Mouse (Mus musculus) limb, embryonic 11.5 days (tissue): ENCODE results near the gene Dbx1. TPM values are rescaled to one million over a fixed set of nuclear protein-coding genes. Genes with fewer than 3 reads are reported as not detected.
A peak's percentile ranks its signal among the peaks of the same experiment; 100 is the strongest.

Experiments used
- ATAC-seq: fragments of 200-750 bp; cut with Nextera tagmentation; 2 replicates; pipeline ENCODE4 v1.8.0; 2017; ENCODE audit warnings: low read depth; ENCODE audit not compliant: insufficient number of reproducible peaks, low FRiP score, low TSS enrichment
- DNase-seq: peaks from one replicate; pipeline ENCODE4 v3.0.0-alpha.2; 2015; ENCODE audit warnings: low spot score
- H3K27ac ChIP-seq: fragments of 300-500 bp; sonication (generic); replicated peaks from 2 replicates; pipeline ENCODE4 v1.5.1; 2014; ENCODE audit warnings: low read depth, mild to moderate bottlenecking, low read length
- H3K27me3 ChIP-seq: fragments of 300-500 bp; sonication (generic); 2 replicates; pipeline ENCODE4 v1.6.1; 2014; ENCODE audit warnings: mild to moderate bottlenecking, low read length, mixed read lengths; ENCODE audit not compliant: control insufficient read depth, insufficient read depth
- H3K36me3 ChIP-seq: fragments of 300-500 bp; sonication (generic); 2 replicates; pipeline ENCODE4 v1.6.1; 2014; ENCODE audit warnings: mild to moderate bottlenecking, low read length, moderate library complexity, mixed read lengths; ENCODE audit not compliant: control insufficient read depth, insufficient read depth
- H3K4me1 ChIP-seq: fragments of 300-500 bp; sonication (generic); 2 replicates; pipeline ENCODE4 v1.6.1; 2014; ENCODE audit warnings: low read length, mixed read lengths; ENCODE audit not compliant: control insufficient read depth, insufficient read depth
- H3K4me2 ChIP-seq: fragments of 300-500 bp; sonication (generic); 2 replicates; pipeline ENCODE4 v1.6.1; 2014; ENCODE audit warnings: low read depth, mild to moderate bottlenecking, moderate library complexity; ENCODE audit not compliant: severe bottlenecking
- H3K4me3 ChIP-seq: fragments of 300-500 bp; sonication (generic); 2 replicates; pipeline ENCODE4 v1.5.1; 2014; ENCODE audit warnings: low read depth, low read length
- H3K9ac ChIP-seq: fragments of 300-500 bp; sonication (generic); 2 replicates; pipeline ENCODE4 v1.6.1; 2014; ENCODE audit warnings: mild to moderate bottlenecking, low read length
- H3K9me3 ChIP-seq: fragments of 300-500 bp; sonication (generic); 2 replicates; pipeline ENCODE4 v1.6.1; 2016; ENCODE audit warnings: low read length; ENCODE audit not compliant: control insufficient read depth
- WGBS: fragments of 180-500 bp; shearing (Covaris S2); extraction: QIAGEN DNeasy Blood & Tissue Kit; methylation state at CpG from one replicate; pipeline ENCODE4 v1.1.7; 2014; 5-methylcytosine and 5-hydroxymethylcytosine counted together
- polyA plus RNA-seq: library from polyadenylated mRNA; unstranded; fragments of >200 nt; fragmentation: Nextera tagmentation; extraction: Ambion mirVana; gene quantifications from 2 replicates; pipeline ENCODE4 v1.2.1, GENCODE M21; 2014

The Dbx1 gene
- polyA plus RNA-seq, 1 experiment from 2014 or later = not detected

GRCm38 (mm10) chr7:49635074-49635621 is 1.5 kb downstream of the Dbx1 start:
- H3K36me3 ChIP-seq = no peaks in the 10 kb centered on the region
- ATAC-seq (no peak), DNase-seq (peak; percentile 66)
- no peaks in the 10 kb centered on the region for H3K9me3 ChIP-seq
- H3K27me3 ChIP-seq = peaks cover 88% of the 10 kb centered on the region
- no peak overlapping the region for H3K9ac ChIP-seq
- H3K4me1 ChIP-seq = no peaks in the 10 kb centered on the region; the same call in none of the 2 replicates
- H3K27ac ChIP-seq = no peak overlapping the region
- H3K4me2 ChIP-seq = no peak overlapping the region
- under 1% methylated on average over 35 of the region's 35 CpGs for WGBS
- no peak overlapping the region for H3K4me3 ChIP-seq

DNA sequence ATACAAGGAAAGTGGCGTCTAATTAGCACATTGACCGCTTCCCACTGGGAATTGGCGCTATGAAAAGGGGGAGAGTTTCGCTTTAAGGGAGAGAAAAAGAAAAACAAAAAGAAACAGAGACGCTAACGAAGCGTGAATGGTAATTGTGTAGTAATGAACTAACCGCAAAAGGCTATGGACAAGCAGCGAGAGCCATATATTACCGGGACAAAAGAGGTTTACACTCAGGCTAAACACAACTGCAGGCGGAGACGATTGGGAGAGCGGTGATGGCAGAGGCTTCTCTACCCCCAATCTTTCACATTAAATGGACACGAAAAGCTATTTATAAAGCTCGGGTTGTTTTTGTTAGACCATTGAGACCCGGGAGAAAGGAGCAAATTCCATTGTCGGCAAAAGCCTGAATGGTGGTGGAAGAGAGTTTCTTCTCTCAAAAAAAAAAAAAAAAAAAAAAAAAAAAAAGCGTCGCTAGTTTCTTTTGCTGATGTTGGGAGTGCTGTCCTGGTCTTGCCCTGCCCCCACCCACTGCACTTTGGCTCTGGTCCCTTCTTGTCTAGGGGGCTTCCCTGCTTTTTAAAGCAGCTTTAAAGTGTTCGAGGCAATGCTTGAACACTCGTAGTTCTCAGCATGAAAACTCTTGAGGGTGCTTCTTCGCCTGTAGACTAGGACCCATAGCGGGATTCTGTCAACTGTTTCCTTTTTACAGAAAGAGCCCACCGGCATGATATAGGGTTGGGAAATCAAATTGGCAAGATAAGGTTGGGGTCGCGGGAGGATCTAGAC is 2.2 kb downstream of the Dbx1 start:
- H3K9me3 ChIP-seq = no peaks in the 10 kb centered on the region
- H3K36me3 ChIP-seq = no peaks in the 10 kb centered on the region
- no peak for ATAC-seq
- no peak overlapping the region for H3K4me2 ChIP-seq
- WGBS = under 1% methylated on average over 26 of the region's 26 CpGs
- peaks cover 81% of the 10 kb centered on the region for H3K27me3 ChIP-seq
- H3K27ac ChIP-seq = no peak overlapping the region
- no peaks in the 10 kb centered on the region; the same call in none of the 2 replicates for H3K4me1 ChIP-seq
- H3K9ac ChIP-seq = no peak overlapping the region
- DNase-seq = peak; percentile 59
- H3K4me3 ChIP-seq = no peak overlapping the region

DNA sequence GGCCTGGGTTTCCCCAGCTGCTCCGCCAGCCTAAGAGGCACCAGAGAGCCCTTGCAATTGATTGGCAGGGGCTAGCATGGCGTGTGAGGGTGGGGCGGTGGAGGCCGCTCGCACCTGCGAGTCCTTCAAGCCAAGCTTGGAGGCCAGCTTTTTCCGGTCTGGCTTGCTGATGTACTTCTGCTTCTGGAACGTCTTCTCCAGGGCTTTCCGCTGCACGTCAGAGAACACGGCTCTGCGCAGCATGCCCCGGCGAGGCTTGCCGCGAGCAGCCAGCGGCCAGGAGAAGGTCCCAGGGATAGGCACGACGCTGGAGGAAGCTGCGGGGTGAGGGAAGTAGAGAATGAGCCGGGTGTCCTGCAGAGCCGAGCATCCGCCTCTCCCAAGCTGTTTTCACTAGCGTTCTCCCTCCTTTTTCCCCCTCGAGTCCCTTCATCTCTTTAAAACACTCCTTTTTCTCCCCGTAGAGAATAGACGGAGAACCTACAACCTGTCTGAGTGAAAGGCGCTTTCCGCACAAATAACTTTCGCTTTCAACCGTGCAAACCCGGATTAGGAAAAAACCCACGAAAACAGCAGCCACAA is 3.2 kb downstream of the Dbx1 start:
- H3K27me3 ChIP-seq = peaks cover 74% of the 10 kb centered on the region
- DNase-seq = peak; percentile 64
- peak overlapping the region; percentile 51 for H3K4me2 ChIP-seq
- no peaks in the 10 kb centered on the region for H3K36me3 ChIP-seq
- H3K4me1 ChIP-seq = no peaks in the 10 kb centered on the region; the same call in none of the 2 replicates
- H3K9me3 ChIP-seq = no peaks in the 10 kb centered on the region
- no peak overlapping the region for H3K27ac ChIP-seq
- H3K4me3 ChIP-seq = peak overlapping the region; percentile 26
- ATAC-seq = no peak
- no peak overlapping the region; the same call in 1 of the 2 replicates for H3K9ac ChIP-seq
- WGBS = under 1% methylated on average over 33 of the region's 33 CpGs

- H3K9me3 ChIP-seq = no peaks in the 10 kb centered on the region
- WGBS = 1% methylated on average over 24 of the region's 24 CpGs
- no peak overlapping the region for H3K9ac ChIP-seq
- no peak overlapping the region for H3K4me3 ChIP-seq
- DNase-seq (peak; percentile 46), ATAC-seq (no peak)
- H3K27me3 ChIP-seq = peaks cover 67% of the 10 kb centered on the region
- no peaks in the 10 kb centered on the region for H3K36me3 ChIP-seq
- no peak overlapping the region for H3K27ac ChIP-seq
- H3K4me2 ChIP-seq = peak overlapping the region; percentile 12; the same call in 1 of the 2 replicates
- no peaks in the 10 kb centered on the region; the same call in none of the 2 replicates for H3K4me1 ChIP-seq
These were observed 4.3 kb downstream of the Dbx1 start for GRCm38 (mm10) chr7:49632391-49632790.

GRCm38 (mm10) chr7:49631885-49632284 is 4.8 kb downstream of the Dbx1 start:
- Histone ChIP-seq H3K4me2 (no peak overlapping the region), H3K36me3 (no peaks in the 10 kb centered on the region), H3K4me1 (no peaks in the 10 kb centered on the region; the same call in none of the 2 replicates), H3K9ac (no peak overlapping the region), H3K9me3 (no peaks in the 10 kb centered on the region), H3K4me3 (no peak overlapping the region), H3K27ac (no peak overlapping the region), H3K27me3 (peaks cover 63% of the 10 kb centered on the region)
- no peak for DNase-seq
- ATAC-seq = no peak
- 11% methylated on average over 9 of the region's 9 CpGs for WGBS

GRCm38 (mm10) chr7:49620160-49620559 is 16.5 kb downstream of the Dbx1 start:
- no peak overlapping the region for H3K27ac ChIP-seq
- H3K36me3 ChIP-seq = no peaks in the 10 kb centered on the region
- no peaks in the 10 kb centered on the region for H3K27me3 ChIP-seq
- no peak overlapping the region for H3K9ac ChIP-seq
- no peak overlapping the region for H3K4me2 ChIP-seq
- DNase-seq (no peak), ATAC-seq (no peak)
- 78% methylated on average over 1 of the region's 1 CpGs for WGBS
- no peaks in the 10 kb centered on the region for H3K9me3 ChIP-seq
- H3K4me3 ChIP-seq = no peak overlapping the region
- no peaks in the 10 kb centered on the region for H3K4me1 ChIP-seq

DNA sequence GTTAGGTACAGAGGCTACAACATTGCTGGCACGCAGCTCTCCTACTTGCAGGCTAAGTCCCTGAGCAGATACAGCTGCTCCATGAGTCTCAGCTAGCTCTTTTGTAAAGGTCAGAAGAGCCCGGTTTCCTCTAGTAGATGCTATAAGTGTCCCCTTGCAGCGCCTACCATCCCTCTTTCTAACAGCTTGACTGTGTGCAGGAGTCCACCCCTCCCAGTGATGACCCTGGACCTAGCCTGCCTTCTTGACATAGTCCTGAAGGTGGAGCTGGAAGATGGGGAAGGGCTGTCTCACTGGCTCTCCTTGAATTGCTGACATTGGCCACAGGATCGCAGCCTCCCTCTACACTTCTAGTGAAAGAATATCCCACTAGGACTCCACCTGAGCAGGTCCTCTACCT is 19.6 kb downstream of the Dbx1 start:
- 81% methylated on average over 4 of the region's 4 CpGs for WGBS
- Histone ChIP-seq H3K27ac (no peak overlapping the region), H3K4me1 (no peaks in the 10 kb centered on the region), H3K4me3 (no peak overlapping the region), H3K9ac (no peak overlapping the region), H3K4me2 (no peak overlapping the region), H3K27me3 (no peaks in the 10 kb centered on the region), H3K9me3 (no peaks in the 10 kb centered on the region), H3K36me3 (no peaks in the 10 kb centered on the region)
- ATAC-seq (no peak), DNase-seq (no peak)

- DNase-seq (peak; percentile 86), ATAC-seq (peak; percentile 55; the same call in 1 of the 2 replicates)
- Histone ChIP-seq H3K4me1 (no peaks in the 10 kb centered on the region), H3K9ac (no peak overlapping the region), H3K4me3 (no peak overlapping the region), H3K9me3 (no peaks in the 10 kb centered on the region), H3K27me3 (no peaks in the 10 kb centered on the region), H3K36me3 (no peaks in the 10 kb centered on the region), H3K27ac (no peak overlapping the region), H3K4me2 (no peak overlapping the region)
- WGBS = 6% methylated on average over 6 of the region's 7 CpGs
These were observed 20.4 kb downstream of the Dbx1 start for GRCm38 (mm10) chr7:49616258-49616735.
